Mouse (Mus musculus) intestine, embryonic 14.5 days (tissue): ENCODE data around the gene Gng10. TPM values are rescaled to one million over a fixed set of nuclear protein-coding genes. Genes with fewer than 3 reads are reported as not detected.
A peak's percentile ranks its signal among the peaks of the same experiment; 100 is the strongest.

Source experiments
- ATAC-seq: fragments of 200-750 bp; cut with Nextera tagmentation; replicated peaks from 2 replicates; pipeline ENCODE4 v1.8.0; 2017; ENCODE audit warnings: low read depth, moderate number of reproducible peaks, moderate TSS enrichment, moderate library complexity; ENCODE audit not compliant: low FRiP score, low TSS enrichment
- DNase-seq: peaks from one replicate; pipeline ENCODE4 v3.0.0-alpha.2; 2018; ENCODE audit warnings: low spot score
- H3K27ac ChIP-seq: fragments of 300-500 bp; sonication (generic); 2 replicates; pipeline ENCODE4 v1.5.1; 2014; ENCODE audit warnings: low read depth, mild to moderate bottlenecking, control low read depth
- H3K27me3 ChIP-seq: fragments of 300-500 bp; sonication (generic); replicated peaks from 2 replicates; pipeline ENCODE4 v1.6.1; 2014; ENCODE audit warnings: low read length, control low read depth; ENCODE audit not compliant: control insufficient read depth, insufficient read depth
- H3K36me3 ChIP-seq: fragments of 300-500 bp; sonication (generic); 2 replicates; pipeline ENCODE4 v1.6.1; 2014; ENCODE audit warnings: low read length, control low read depth; ENCODE audit not compliant: control insufficient read depth, insufficient read depth
- H3K4me1 ChIP-seq: fragments of 300-500 bp; sonication (generic); replicated peaks from 2 replicates; pipeline ENCODE4 v1.6.1; 2014; ENCODE audit warnings: low read length, control low read depth, mixed read lengths; ENCODE audit not compliant: control insufficient read depth, insufficient read depth
- H3K4me2 ChIP-seq: fragments of 300-500 bp; sonication (generic); 2 replicates; pipeline ENCODE4 v1.6.1; 2014; ENCODE audit warnings: low read length
- H3K4me3 ChIP-seq: fragments of 300-500 bp; sonication (generic); 2 replicates; pipeline ENCODE4 v1.5.1; 2014; ENCODE audit warnings: low read depth, low read length, control low read depth, mixed read lengths
- H3K9ac ChIP-seq: fragments of 300-500 bp; sonication (generic); 2 replicates; pipeline ENCODE4 v1.6.1; 2014; ENCODE audit warnings: mild to moderate bottlenecking, low read length
- H3K9me3 ChIP-seq: fragments of 300-500 bp; sonication (generic); 2 replicates; pipeline ENCODE4 v1.6.1; 2016; ENCODE audit warnings: low read length, control low read depth; ENCODE audit not compliant: control insufficient read depth
- WGBS: fragments of 180-500 bp; shearing (Covaris S2); extraction: QIAGEN DNeasy Blood & Tissue Kit; methylation state at CpG from one replicate; pipeline ENCODE4 v1.1.7; 2014; 5-methylcytosine and 5-hydroxymethylcytosine counted together
- polyA plus RNA-seq: library from polyadenylated mRNA; unstranded; fragments of >200 nt; fragmentation: Nextera tagmentation; extraction: Ambion mirVana; gene quantifications from 2 replicates; pipeline ENCODE4 v1.2.1, GENCODE M21; 2014

The Gng10 gene
- polyA plus RNA-seq, 1 experiment from 2014 or later = 103 TPM

- no peak for ATAC-seq
- H3K9ac ChIP-seq = no peak overlapping the region
- H3K4me2 ChIP-seq = no peak overlapping the region
- H3K4me3 ChIP-seq = no peak overlapping the region
- H3K4me1 ChIP-seq = peaks cover 11% of the 10 kb centered on the region
- no peak overlapping the region for H3K27ac ChIP-seq
- H3K27me3 ChIP-seq = no peaks in the 10 kb centered on the region
- H3K9me3 ChIP-seq = no peaks in the 10 kb centered on the region
- 77% methylated on average over 5 of the region's 5 CpGs for WGBS
- DNase-seq = peak; percentile 41
- no peaks in the 10 kb centered on the region for H3K36me3 ChIP-seq
These were observed 26.9 kb upstream of the Gng10 start for GRCm38 (mm10) chr4:59007974-59008373.

DNA sequence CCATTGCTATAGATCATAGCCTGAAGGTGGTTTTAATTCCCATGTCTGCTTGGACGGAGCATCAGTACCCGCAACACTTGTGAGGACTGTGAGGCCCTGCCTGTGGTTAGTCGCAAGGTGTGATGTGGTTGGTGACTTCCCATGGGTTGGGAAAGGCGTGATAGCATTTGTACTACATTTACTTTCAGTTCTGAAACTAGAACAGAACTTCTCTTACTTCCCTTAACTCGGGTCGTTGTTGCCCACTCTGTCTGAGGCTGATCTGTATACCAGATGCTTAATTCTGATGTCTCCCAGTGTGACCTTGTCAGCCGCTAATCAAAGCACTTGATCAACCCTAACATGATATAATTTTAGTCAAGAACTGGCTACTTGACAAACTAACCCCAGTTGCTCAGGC, 25.7 kb upstream of the Gng10 start:
- H3K4me1 ChIP-seq = peaks cover 11% of the 10 kb centered on the region
- H3K4me2 ChIP-seq = no peak overlapping the region
- no peaks in the 10 kb centered on the region for H3K36me3 ChIP-seq
- no peak overlapping the region for H3K4me3 ChIP-seq
- ATAC-seq (no peak), DNase-seq (no peak)
- 94% methylated on average over 7 of the region's 7 CpGs for WGBS
- no peak overlapping the region for H3K27ac ChIP-seq
- H3K27me3 ChIP-seq = no peaks in the 10 kb centered on the region
- H3K9me3 ChIP-seq = no peaks in the 10 kb centered on the region
- no peak overlapping the region for H3K9ac ChIP-seq

DNA sequence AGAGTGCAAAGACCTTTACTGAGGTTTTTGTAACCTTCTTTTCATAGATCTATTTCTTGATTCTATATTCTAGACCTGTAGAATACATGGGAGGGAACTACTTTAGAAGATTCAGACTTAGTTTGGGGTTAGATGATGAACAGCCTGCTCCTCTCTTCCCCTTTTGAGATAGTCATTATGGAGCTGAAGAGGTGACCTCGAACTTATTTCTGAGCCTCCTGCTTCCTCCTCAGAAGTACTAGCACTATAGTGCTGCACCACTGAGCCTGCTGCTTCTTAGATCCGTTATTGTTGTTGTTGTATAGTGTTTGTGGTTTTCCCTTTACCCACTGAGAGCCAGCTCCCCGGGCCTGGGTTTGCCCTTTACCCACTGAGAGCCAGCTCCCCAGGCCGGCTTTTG, 25.2 kb upstream of the Gng10 start:
- peak; percentile 28 for DNase-seq
- WGBS = 83% methylated on average over 4 of the region's 4 CpGs
- no peak overlapping the region for H3K4me2 ChIP-seq
- H3K4me3 ChIP-seq = no peak overlapping the region
- ATAC-seq = no peak
- H3K36me3 ChIP-seq = 0 out of 2 replicates have a peak, but pooled peaks cover under 1% of the 10 kb centered on the region
- H3K27me3 ChIP-seq = no peaks in the 10 kb centered on the region
- no peak overlapping the region for H3K9ac ChIP-seq
- no peaks in the 10 kb centered on the region for H3K9me3 ChIP-seq
- peaks cover 9% of the 10 kb centered on the region for H3K4me1 ChIP-seq
- H3K27ac ChIP-seq = no peak overlapping the region

- H3K36me3 ChIP-seq = 0 out of 2 replicates have a peak, but pooled peaks cover 8% of the 10 kb centered on the region
- ATAC-seq (no peak), DNase-seq (peak; percentile 42)
- H3K4me1 ChIP-seq = no peaks in the 10 kb centered on the region
- H3K9ac ChIP-seq = no peak overlapping the region
- WGBS = 75% methylated on average over 3 of the region's 3 CpGs
- no peak overlapping the region for H3K4me2 ChIP-seq
- H3K27me3 ChIP-seq = no peaks in the 10 kb centered on the region
- no peaks in the 10 kb centered on the region for H3K9me3 ChIP-seq
- no peak overlapping the region for H3K4me3 ChIP-seq
- no peak overlapping the region for H3K27ac ChIP-seq
These were observed 23.4 kb upstream of the Gng10 start for GRCm38 (mm10) chr4:59011446-59011845.

DNA sequence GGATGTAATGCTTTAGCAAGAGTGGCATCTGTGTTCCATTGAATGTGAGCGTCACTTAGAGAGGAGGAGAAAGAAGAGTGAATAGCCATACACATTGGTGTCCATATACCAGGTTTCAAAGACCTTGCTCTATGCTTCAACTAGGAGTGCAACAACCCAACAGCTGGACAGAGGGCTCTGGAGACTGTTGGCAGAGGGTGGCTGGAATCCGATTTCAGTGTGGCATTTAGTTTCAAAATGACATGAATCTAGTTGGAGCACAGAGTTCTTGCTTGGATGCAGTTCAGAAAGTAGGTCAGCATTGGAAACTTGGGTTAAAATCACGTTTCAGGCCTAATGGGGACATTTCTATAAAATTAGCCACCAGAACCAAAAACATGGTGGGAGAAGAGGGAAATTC, 19.7 kb upstream of the Gng10 start:
- Histone ChIP-seq H3K4me2 (no peak overlapping the region), H3K27ac (no peak overlapping the region), H3K36me3 (peaks cover 33% of the 10 kb centered on the region), H3K27me3 (no peaks in the 10 kb centered on the region), H3K9me3 (no peaks in the 10 kb centered on the region), H3K4me1 (no peaks in the 10 kb centered on the region), H3K9ac (no peak overlapping the region), H3K4me3 (no peak overlapping the region)
- no peak for DNase-seq
- no peak for ATAC-seq
- WGBS = 90% methylated on average over 3 of the region's 3 CpGs

- Histone ChIP-seq H3K4me1 (no peaks in the 10 kb centered on the region), H3K9ac (no peak overlapping the region), H3K27ac (no peak overlapping the region), H3K27me3 (no peaks in the 10 kb centered on the region), H3K9me3 (no peaks in the 10 kb centered on the region), H3K4me3 (no peak overlapping the region), H3K36me3 (peaks cover 45% of the 10 kb centered on the region), H3K4me2 (no peak overlapping the region)
- ATAC-seq (no peak), DNase-seq (no peak)
- 72% methylated on average over 2 of the region's 2 CpGs for WGBS
These were observed 18.0 kb upstream of the Gng10 start for GRCm38 (mm10) chr4:59016922-59017321.

DNA sequence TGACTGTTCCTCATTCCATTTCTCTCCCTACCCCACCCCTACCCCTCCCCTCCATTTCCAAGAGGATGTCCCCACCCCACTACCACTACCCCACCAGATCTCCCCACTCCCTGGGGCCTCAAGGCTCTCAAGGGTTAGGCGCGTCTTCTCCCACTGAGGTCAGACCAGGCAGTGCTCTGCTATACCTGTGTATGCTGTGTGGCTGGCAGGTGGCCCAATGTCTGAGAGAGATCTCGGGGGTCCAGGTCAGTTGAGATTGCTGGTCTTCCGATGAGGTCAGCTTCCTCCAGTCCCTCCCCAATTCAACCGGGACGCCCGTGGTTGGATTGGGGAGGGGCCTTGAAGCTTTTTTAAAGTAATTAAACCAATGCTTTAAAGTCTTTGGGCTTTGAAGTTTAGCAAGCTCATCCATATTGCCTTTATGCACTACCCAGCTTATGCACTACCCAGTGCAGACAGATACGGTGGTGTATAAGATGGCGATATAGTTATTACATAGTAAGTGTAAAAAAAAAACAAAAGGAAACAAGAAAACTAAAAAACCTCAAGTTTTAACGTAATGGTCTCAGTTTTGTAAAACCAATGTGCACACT, 467 bp upstream of the Gng10 start:
- 0 out of 2 replicates have a peak, but pooled peaks have one; percentile 6 for ATAC-seq
- Histone ChIP-seq H3K4me1 (no peaks in the 10 kb centered on the region), H3K4me3 (peak overlapping the region; percentile 75), H3K27me3 (no peaks in the 10 kb centered on the region), H3K9ac (peak overlapping the region; percentile 81; the same call in 1 of the 2 replicates), H3K27ac (no peak overlapping the region), H3K9me3 (peaks cover 2% of the 10 kb centered on the region; the same call in 1 of the 2 replicates), H3K4me2 (peak overlapping the region; percentile 51), H3K36me3 (no peaks in the 10 kb centered on the region)
- 82% methylated on average over 10 of the region's 10 CpGs for WGBS
- DNase-seq = no peak

DNA sequence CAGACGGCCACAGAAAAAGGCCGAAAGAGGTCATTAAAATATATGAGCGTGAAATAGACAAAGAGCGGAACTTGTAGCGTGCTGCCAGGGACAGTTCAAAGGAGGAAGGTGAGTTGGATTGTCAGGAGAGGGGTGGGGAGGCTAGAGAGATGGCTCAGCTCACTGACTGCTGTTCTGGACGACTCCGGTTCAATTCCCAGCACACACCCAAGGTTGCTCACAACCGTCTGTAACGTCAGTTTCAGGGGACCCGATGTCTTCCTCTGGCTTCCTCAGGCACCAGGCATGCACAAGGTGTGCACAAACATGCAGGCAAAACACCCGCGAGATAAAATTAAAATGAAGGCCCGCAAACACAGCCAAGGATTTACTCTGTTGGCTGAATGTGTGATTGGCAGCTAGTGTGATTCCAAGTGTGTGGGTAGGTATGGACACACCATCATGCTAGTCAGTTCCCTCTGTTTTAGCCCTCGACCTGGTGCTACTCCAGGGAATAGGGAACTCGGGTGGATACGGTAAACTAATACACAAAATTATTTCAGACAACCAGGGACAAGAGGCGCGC, 980 bp downstream of the Gng10 start:
- H3K9me3 ChIP-seq = peaks cover 2% of the 10 kb centered on the region; the same call in 1 of the 2 replicates
- no peaks in the 10 kb centered on the region for H3K4me1 ChIP-seq
- H3K4me3 ChIP-seq = peak overlapping the region; percentile 75
- ATAC-seq = 0 out of 2 replicates have a peak, but pooled peaks have one; percentile 14
- 63% methylated on average over 18 of the region's 18 CpGs for WGBS
- peak; percentile 56 for DNase-seq
- H3K9ac ChIP-seq = peak overlapping the region; percentile 81
- no peak overlapping the region for H3K27ac ChIP-seq
- 0 out of 2 replicates have a peak, but pooled peaks cover 6% of the 10 kb centered on the region for H3K36me3 ChIP-seq
- H3K27me3 ChIP-seq = no peaks in the 10 kb centered on the region
- peak overlapping the region; percentile 51 for H3K4me2 ChIP-seq
